Mouse (Mus musculus) retina, postnatal 7 days (tissue): ENCODE measurements around the gene Cmtr1.

Source experiments
- DNase-seq: peaks from one replicate; pipeline ENCODE4 v3.0.0-alpha.2; 2012; ENCODE audit warnings: low read depth, low spot score

Gene Cmtr1

GRCm38 (mm10) chr17:29732522-29732921 is 72.1 kb downstream of the Cmtr1 start:
- no peak for DNase-seq

- DNase-seq, result peak; percentile 58
Measured at GRCm38 (mm10) chr17:29736448-29737014, 76.1 kb downstream of the Cmtr1 start.

GRCm38 (mm10) chr17:29737849-29738804 is 77.7 kb downstream of the Cmtr1 start:
- DNase-seq, result no peak

GRCm38 (mm10) chr17:29747466-29747865 is 87.1 kb downstream of the Cmtr1 start:
- no peak for DNase-seq

GRCm38 (mm10) chr17:29754510-29754909 is 94.1 kb downstream of the Cmtr1 start:
- DNase-seq, result no peak
